Mouse (Mus musculus): ENCODE measurements around the gene Usp31.

Usp31 gene

GRCm38 (mm10) chr7:121707073-121707667 is at the start of gene Usp31:
Gene Usp31 (minus strand): TSS chr7:121707253.
- in situ Hi-C loops (cut with MboI; ENCODE audit: low pct_unique_long_range_greater_than_20kb in 1 of 2, low sequenced_read_pairs in 2 of 2, unreplicated experiment in 1 of 2) = no loop called here

- in situ Hi-C loops (cut with MboI; ENCODE audit: low pct_unique_long_range_greater_than_20kb in 1 of 2, low sequenced_read_pairs in 2 of 2, unreplicated experiment in 1 of 2) = no loop called here
These were observed 47.7 kb upstream of the Usp31 start for GRCm38 (mm10) chr7:121754748-121755147.

GRCm38 (mm10) chr7:121750244-121750643 is 43.2 kb upstream of the Usp31 start:
- in situ Hi-C loops (cut with MboI; ENCODE audit: low pct_unique_long_range_greater_than_20kb in 1 of 2, low sequenced_read_pairs in 2 of 2, unreplicated experiment in 1 of 2) = no loop called here

- in situ Hi-C loops (cut with MboI; ENCODE audit: low pct_unique_long_range_greater_than_20kb in 1 of 2, low sequenced_read_pairs in 2 of 2, unreplicated experiment in 1 of 2) = loop anchor here in 1 of 2 experiments (10.0 kb wide), 1 partner anchor 227 kb away; no protein-coding TSS in a partner anchor
These were observed 30.7 kb upstream of the Usp31 start for GRCm38 (mm10) chr7:121737511-121738415.

GRCm38 (mm10) chr7:121734171-121734831 is 27.2 kb upstream of the Usp31 start, which contains the start of gene Scnn1g:
Gene Scnn1g (plus strand): TSS chr7:121734479.
- in situ Hi-C loops (cut with MboI; ENCODE audit: low pct_unique_long_range_greater_than_20kb in 1 of 2, low sequenced_read_pairs in 2 of 2, unreplicated experiment in 1 of 2) = loop anchor here (5.0 to 10.0 kb wide), 2 partner anchors 228 to 230 kb away; no protein-coding TSS in a partner anchor

GRCm38 (mm10) chr7:121730225-121730624 is 23.2 kb upstream of the Usp31 start:
- in situ Hi-C loops (cut with MboI; ENCODE audit: low pct_unique_long_range_greater_than_20kb in 1 of 2, low sequenced_read_pairs in 2 of 2, unreplicated experiment in 1 of 2) = loop anchor here (5.0 to 10.0 kb wide), 2 partner anchors 232 to 235 kb away; no protein-coding TSS in a partner anchor

- in situ Hi-C loops (cut with MboI; ENCODE audit: low pct_unique_long_range_greater_than_20kb in 1 of 2, low sequenced_read_pairs in 2 of 2, unreplicated experiment in 1 of 2) = no loop called here
These were observed 10.0 kb upstream of the Usp31 start for GRCm38 (mm10) chr7:121717031-121717430.

GRCm38 (mm10) chr7:121711171-121711570 is 4.1 kb upstream of the Usp31 start:
- in situ Hi-C loops (cut with MboI; ENCODE audit: low pct_unique_long_range_greater_than_20kb in 1 of 2, low sequenced_read_pairs in 2 of 2, unreplicated experiment in 1 of 2) = no loop called here

GRCm38 (mm10) chr7:121706411-121707072 is 511 bp downstream of the Usp31 start:
- in situ Hi-C loops (cut with MboI; ENCODE audit: low pct_unique_long_range_greater_than_20kb in 1 of 2, low sequenced_read_pairs in 2 of 2, unreplicated experiment in 1 of 2) = no loop called here

- in situ Hi-C loops (cut with MboI; ENCODE audit: low pct_unique_long_range_greater_than_20kb in 1 of 2, low sequenced_read_pairs in 2 of 2, unreplicated experiment in 1 of 2) = no loop called here
These were observed 2.0 kb downstream of the Usp31 start for GRCm38 (mm10) chr7:121705051-121705450.

- in situ Hi-C loops (cut with MboI; ENCODE audit: low pct_unique_long_range_greater_than_20kb in 1 of 2, low sequenced_read_pairs in 2 of 2, unreplicated experiment in 1 of 2) = no loop called here
These were observed 5.1 kb downstream of the Usp31 start for GRCm38 (mm10) chr7:121701983-121702382.

- in situ Hi-C loops (cut with MboI; ENCODE audit: low pct_unique_long_range_greater_than_20kb in 1 of 2, low sequenced_read_pairs in 2 of 2, unreplicated experiment in 1 of 2) = no loop called here
These were observed 6.6 kb downstream of the Usp31 start for GRCm38 (mm10) chr7:121700480-121700879.

- in situ Hi-C loops (cut with MboI; ENCODE audit: low pct_unique_long_range_greater_than_20kb in 1 of 2, low sequenced_read_pairs in 2 of 2, unreplicated experiment in 1 of 2) = no loop called here
These were observed 7.8 kb downstream of the Usp31 start for GRCm38 (mm10) chr7:121699218-121699617.

GRCm38 (mm10) chr7:121697574-121697973 is 9.5 kb downstream of the Usp31 start:
- in situ Hi-C loops (cut with MboI; ENCODE audit: low pct_unique_long_range_greater_than_20kb in 1 of 2, low sequenced_read_pairs in 2 of 2, unreplicated experiment in 1 of 2) = no loop called here

- in situ Hi-C loops (cut with MboI; ENCODE audit: low pct_unique_long_range_greater_than_20kb in 1 of 2, low sequenced_read_pairs in 2 of 2, unreplicated experiment in 1 of 2) = no loop called here
These were observed 9.9 kb downstream of the Usp31 start for GRCm38 (mm10) chr7:121697170-121697569.

GRCm38 (mm10) chr7:121691803-121692202 is 15.2 kb downstream of the Usp31 start:
- in situ Hi-C loops (cut with MboI; ENCODE audit: low pct_unique_long_range_greater_than_20kb in 1 of 2, low sequenced_read_pairs in 2 of 2, unreplicated experiment in 1 of 2) = no loop called here

- in situ Hi-C loops (cut with MboI; ENCODE audit: low pct_unique_long_range_greater_than_20kb in 1 of 2, low sequenced_read_pairs in 2 of 2, unreplicated experiment in 1 of 2) = no loop called here
These were observed 17.7 kb downstream of the Usp31 start for GRCm38 (mm10) chr7:121689338-121689737.

GRCm38 (mm10) chr7:121685140-121685984 is 21.7 kb downstream of the Usp31 start:
- in situ Hi-C loops (cut with MboI; ENCODE audit: low pct_unique_long_range_greater_than_20kb in 1 of 2, low sequenced_read_pairs in 2 of 2, unreplicated experiment in 1 of 2) = no loop called here

All from mouse embryonic stem cell (cell line).